8 mouse cellular contexts compared by ENCODE assay signal in the genomic region with DNA sequence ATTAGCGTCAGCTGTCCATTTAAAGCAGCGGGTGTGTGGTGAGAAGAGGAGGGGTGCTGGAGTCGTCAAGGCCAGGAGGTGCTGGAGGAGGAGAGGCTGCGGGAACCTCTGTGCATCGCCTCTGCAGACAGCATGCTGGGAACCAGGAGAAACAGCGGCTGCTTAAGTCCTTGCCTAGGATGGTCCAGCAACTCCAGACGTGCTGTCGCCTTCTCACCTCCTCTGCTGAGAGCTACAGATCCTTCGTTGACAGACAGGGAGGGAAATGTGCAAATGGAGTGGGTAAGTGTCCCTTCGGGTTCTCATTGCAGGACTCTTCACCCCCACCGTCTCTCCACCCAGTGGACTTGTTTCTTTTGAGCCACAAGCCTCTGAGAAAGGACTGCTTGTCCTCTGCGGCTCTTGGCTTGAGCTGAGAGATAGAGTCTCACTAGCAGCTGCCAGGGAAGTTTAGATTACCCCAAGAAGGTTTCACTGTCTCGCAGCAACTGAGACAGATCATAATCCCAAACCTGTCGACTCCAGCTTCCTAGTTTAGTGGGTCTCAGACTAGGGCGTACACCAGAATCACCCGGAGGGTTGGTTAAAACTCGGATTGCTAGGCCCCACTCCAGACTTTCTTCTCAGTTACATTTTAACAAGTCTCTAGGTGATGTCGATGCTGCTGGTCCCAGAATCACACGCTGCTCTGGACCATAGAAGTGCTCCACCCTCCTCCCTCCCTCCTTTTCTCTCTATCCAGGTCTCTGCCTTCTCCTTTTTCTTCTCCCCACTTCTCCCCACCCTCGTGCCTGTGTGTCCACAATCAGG. TPM values are rescaled to one million over a fixed set of nuclear protein-coding genes. Genes with fewer than 3 reads are reported as not detected.
DNase-seq lines count a peak whose midpoint lies in the region; ATAC-seq lines count a peak whose summit lies in the region.

No protein-coding gene starts in this region.

- DNase-seq in 416B (ENCODE audit: low read depth): peak; percentile 5
- DNase-seq in brain, adult 2 months (ENCODE audit: low read depth, low spot score): peak; percentile 25
- peak; percentile 69 for DNase-seq in gastrocnemius, postnatal 25 days
- peak; percentile 31 for DNase-seq in lung, postnatal 25 days (ENCODE audit: low spot score)
- DNase-seq in ovary, postnatal 36 days (ENCODE audit: low spot score): no peak
- DNase-seq in adrenal gland, postnatal 36 days: no peak
- DNase-seq in right cerebral cortex, postnatal 25 days: no peak

- H3K4me3 ChIP-seq in intestine, embryonic 16.5 days (ENCODE audit: low read length): peak overlapping the region; percentile 62

- H3K9ac ChIP-seq in intestine, embryonic 16.5 days (ENCODE audit: low read depth, low read length): peak overlapping the region; percentile 85

- H3K27me3 ChIP-seq in intestine, embryonic 16.5 days (replicated peaks; ENCODE audit: control insufficient read depth, insufficient read depth, low read length): no peaks in the 10 kb centered on the region

- H3K36me3 ChIP-seq in intestine, embryonic 16.5 days (ENCODE audit: control insufficient read depth, insufficient read depth, low read length): peaks cover 2% of the 10 kb centered on the region

- 21% methylated on average over 20 of the region's 20 CpGs for whole genome bisulfite sequencing in intestine, embryonic 16.5 days

- peak; percentile 9 for ATAC-seq in intestine, embryonic 16.5 days

- peak overlapping the region; percentile 84 for H3K27ac ChIP-seq in intestine, embryonic 16.5 days (ENCODE audit: low read length)

- H3K4me1 ChIP-seq in intestine, embryonic 16.5 days (ENCODE audit: control insufficient read depth, insufficient read depth, low read length): peaks cover 3% of the 10 kb centered on the region; the same call in 1 of the 2 replicates

- H3K4me2 ChIP-seq in intestine, embryonic 16.5 days (ENCODE audit: low read depth, low read length): peak overlapping the region; percentile 94

- no peaks in the 10 kb centered on the region for H3K9me3 ChIP-seq in intestine, embryonic 16.5 days (ENCODE audit: control insufficient read depth, low read length)

RNA-seq across cellular contexts. Expression of a gene that starts 2.7 kb away (rescaled TPM):
- 10 to 100 TPM; 18.2 to 21.4 TPM for total RNA-seq in gastrocnemius, postnatal 25 days (2021)
- polyA plus RNA-seq in intestine, embryonic 16.5 days (2015; fragmentation: Nextera tagmentation; extraction: Ambion mirVana): 50.3 and 55.5 TPM in 2 replicates
- total RNA-seq in adrenal gland, postnatal 36 days (2021): 10 to 100 TPM; 19.4 to 25.8 TPM

Comparison
In these comparisons a context has a peak if more than half of its experiments do, and no peak if none do; other contexts are left out.
1. DNase-seq: peak in 416B (single experiment), brain, adult 2 months (single experiment), gastrocnemius, postnatal 25 days (single experiment) and lung, postnatal 25 days (single experiment); none in ovary, postnatal 36 days (single experiment), adrenal gland, postnatal 36 days (0 of 2) and right cerebral cortex, postnatal 25 days (single experiment).